Mouse (Mus musculus): Measurements from ENCODE around the gene Gpr65. TPM values are rescaled to one million over a fixed set of nuclear protein-coding genes. Genes with fewer than 3 reads are reported as not detected.

Gpr65 gene
- total RNA-seq, 2 experiments from 2014 or later: not detected

GRCm38 (mm10) chr12:98280530-98280929 is 12.1 kb downstream of the Gpr65 start:
- peak; percentile 72 to 85 for DNase-seq (ENCODE audit: low spot score in 2 of 2)
- intact Hi-C loops (cut with DNase I): loop anchor here (1.0 kb wide), 1 partner anchor 341 kb away; no protein-coding TSS in a partner anchor

GRCm38 (mm10) chr12:98280996-98281395 is 12.6 kb downstream of the Gpr65 start:
- no peak for DNase-seq (ENCODE audit: low spot score in 2 of 2)

GRCm38 (mm10) chr12:98282776-98283486 is 14.5 kb downstream of the Gpr65 start:
- peak; percentile 38 to 63 for DNase-seq (ENCODE audit: low spot score in 2 of 2)
- intact Hi-C loops (cut with DNase I): no loop called here

More at GRCm38 (mm10) chr12:98280996-98281395, 12.6 kb downstream of the Gpr65 start:
- intact Hi-C loops (cut with DNase I): loop anchor here (1.0 kb wide), 1 partner anchor 340 kb away; no protein-coding TSS in a partner anchor

DNA sequence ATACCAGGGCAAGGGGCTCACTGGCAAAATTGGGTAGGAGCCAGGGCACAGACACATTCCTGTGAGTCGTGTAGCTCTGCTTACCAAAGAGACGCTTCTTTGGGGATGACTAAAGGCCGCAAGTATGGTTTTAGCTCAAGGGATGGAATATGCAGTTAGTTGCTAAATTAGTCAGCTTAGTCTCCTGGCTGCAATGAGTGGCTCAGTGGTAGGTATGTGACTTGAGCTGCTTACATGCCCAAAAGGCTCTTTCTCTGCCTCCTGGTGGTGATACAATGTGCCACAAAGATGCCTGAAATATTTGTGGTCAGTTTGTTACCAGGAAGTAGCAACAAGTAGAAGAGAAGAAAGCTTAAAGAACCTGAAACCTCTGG is 15.0 kb downstream of the Gpr65 start:
- intact Hi-C loops (cut with DNase I): no loop called here
- DNase-seq (ENCODE audit: low spot score in 2 of 2): no peak

GRCm38 (mm10) chr12:98284477-98284876 is 16.0 kb downstream of the Gpr65 start:
- intact Hi-C loops (cut with DNase I): no loop called here

GRCm38 (mm10) chr12:98290475-98290874 is 22.0 kb downstream of the Gpr65 start:
- no peak for DNase-seq (ENCODE audit: low spot score in 2 of 2)
- intact Hi-C loops (cut with DNase I): no loop called here

More at GRCm38 (mm10) chr12:98284477-98284876, 16.0 kb downstream of the Gpr65 start:
- no peak for DNase-seq (ENCODE audit: low spot score in 2 of 2)

DNA sequence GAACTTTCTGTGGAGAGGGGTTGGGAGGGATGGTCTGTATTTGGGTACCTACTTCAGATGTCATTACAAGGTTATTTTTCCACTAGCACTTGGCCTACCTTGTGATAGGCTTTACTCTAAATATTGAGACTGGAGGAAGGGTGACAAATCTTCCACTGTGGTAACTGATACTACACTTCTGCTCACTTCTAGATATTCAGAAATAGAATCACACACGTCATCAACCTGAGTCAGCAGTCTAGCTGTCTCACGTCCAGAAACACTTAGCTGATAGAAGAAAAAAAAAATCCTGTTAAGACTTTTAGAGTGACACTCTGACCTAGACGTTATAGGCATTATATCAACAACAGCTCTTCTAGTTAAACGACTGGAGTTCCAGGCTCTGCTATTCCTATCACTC is 23.8 kb downstream of the Gpr65 start:
- no peak for DNase-seq (ENCODE audit: low spot score in 2 of 2)
- intact Hi-C loops (cut with DNase I): no loop called here

DNA sequence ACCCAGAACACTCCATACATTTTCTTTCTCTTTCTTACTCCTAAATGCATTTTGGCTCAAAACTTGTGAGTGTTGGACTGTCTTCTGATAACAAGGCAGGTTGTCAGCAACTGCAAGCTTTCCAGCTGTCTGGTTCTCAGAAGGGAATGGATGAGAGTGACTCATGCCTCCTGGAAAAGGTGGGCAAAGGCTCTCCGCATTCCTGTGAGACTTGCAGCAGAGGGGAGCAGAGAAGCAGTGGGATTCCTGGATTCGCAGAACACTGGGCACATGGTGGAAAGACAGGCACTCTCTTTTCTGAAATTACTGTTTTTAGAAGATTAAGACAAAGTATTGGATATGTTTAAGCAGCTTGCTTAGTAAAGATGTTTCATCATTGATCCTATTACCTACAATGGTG is 25.8 kb downstream of the Gpr65 start:
- DNase-seq (ENCODE audit: low spot score in 2 of 2): no peak
- intact Hi-C loops (cut with DNase I): no loop called here

DNA sequence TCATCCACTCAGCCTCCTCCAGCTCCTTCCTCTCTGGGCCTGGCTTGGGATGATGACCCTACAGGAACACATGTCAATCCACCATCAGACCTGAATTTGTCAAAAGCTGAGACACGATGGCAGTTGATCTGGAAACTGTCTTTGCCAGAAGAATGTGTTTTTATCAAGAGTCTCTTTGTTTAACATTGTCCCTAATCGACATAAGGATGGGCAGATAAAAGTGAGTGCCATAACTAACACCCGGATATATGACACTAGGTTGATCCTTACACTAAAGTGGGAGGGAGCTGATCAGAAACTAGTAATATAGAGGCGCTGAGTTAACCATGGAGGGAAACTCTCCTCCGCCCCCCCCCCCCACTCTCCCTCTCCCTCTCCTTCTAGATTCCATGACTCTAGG is 33.5 kb downstream of the Gpr65 start:
- intact Hi-C loops (cut with DNase I): no loop called here
- DNase-seq (ENCODE audit: low spot score in 2 of 2): no peak

DNA sequence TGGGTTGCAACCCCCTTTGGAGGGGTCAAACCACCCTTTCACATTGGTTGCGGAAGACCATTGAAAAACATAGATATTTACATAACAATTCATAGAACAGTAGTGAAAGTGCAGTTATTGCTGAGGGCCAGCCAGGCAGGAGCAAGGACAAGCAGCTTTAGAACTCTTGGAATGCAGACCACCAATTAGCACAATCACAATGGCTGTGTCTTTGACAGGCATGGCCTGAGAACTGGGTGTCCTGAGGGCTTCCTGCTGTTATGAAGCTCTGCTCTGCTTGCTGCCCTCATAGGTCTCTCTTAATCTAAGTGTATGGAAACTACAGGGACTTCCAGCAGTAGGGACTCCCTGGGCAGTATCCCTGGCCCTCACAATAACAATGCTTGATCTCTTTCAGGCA is 34.6 kb downstream of the Gpr65 start:
- DNase-seq (ENCODE audit: low spot score in 2 of 2): no peak
- intact Hi-C loops (cut with DNase I): no loop called here

- intact Hi-C loops (cut with DNase I): no loop called here
- no peak for DNase-seq (ENCODE audit: low spot score in 2 of 2)
Observed at GRCm38 (mm10) chr12:98307179-98307915, 38.9 kb downstream of the Gpr65 start.

DNA sequence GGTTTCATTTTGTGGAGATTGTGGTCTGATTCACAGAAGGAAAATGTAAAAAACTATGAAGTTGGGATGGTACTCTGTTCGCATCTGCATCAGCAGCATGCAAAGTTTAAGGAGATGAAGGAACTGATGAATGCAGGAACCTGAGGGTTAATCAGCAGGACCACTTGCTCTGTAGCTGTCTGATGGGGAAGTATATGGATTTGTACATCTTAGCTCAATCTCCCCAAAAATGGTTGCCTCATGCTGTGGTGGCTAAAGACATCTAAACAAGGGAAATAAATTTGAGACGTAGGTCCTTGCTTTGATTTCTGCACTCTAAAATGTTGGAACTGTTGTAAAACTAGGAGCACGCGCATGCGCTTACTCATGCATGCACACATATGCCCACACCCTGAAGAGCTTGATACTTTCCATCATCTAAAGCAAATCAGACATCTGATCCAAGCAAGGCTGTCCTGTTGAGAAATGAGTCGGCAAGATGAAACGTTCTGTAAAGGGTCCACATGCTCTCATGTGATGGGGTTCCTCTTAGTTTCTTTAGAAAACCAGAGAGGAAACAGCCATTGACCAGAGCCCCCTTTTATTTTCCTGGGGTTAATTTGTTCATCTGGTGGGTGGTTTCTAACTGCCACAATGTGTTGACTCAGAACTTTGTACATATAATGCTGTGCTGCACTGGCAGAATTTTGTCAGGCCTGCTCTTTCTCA is 43.1 kb downstream of the Gpr65 start:
- intact Hi-C loops (cut with DNase I): no loop called here
- DNase-seq (ENCODE audit: low spot score in 2 of 2): no peak

DNA sequence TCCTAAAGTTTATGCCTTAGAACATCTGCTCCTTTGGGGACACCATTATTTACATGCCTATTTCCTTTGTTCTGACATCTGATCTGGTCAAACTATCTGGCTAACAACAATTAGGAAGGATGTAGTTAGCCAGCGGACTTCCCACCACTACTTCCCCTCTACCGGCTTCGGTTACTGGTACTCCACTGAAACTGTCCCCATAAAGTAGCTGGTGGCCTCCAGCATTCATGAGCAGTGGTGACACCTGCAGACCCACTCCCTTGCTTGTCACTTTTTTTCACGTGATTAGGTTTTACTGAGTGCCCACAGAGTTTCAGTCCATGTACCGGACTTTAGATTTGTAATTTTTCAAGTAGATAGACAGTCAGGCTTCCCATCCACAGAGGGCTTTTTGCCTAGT is 47.5 kb downstream of the Gpr65 start:
- DNase-seq (ENCODE audit: low spot score in 2 of 2): no peak
- intact Hi-C loops (cut with DNase I): no loop called here

- intact Hi-C loops (cut with DNase I): no loop called here
- DNase-seq (ENCODE audit: low spot score in 2 of 2): no peak
Observed at GRCm38 (mm10) chr12:98317718-98318340, 49.4 kb downstream of the Gpr65 start.

DNA sequence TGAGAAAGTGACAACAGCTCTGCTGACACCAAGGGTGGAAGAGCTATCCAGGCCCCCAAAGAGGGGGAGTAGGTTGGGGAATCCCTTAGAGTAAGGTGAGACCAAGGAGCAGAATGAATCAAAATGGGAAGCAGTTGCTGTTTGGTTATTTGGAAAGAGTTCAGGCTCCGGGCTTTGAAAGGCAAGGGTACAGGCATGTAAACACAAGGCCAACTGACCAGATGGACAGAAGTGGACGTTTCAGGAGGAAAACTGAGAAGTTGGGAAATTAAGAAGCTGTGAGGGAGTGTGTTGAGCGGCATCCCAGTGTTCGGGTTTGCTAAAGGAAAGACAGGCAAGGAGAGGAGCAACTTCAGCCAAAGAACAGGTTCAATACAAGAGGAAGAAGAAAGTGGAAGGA is 54.0 kb downstream of the Gpr65 start:
- intact Hi-C loops (cut with DNase I): loop anchor here (10.0 kb wide), 2 partner anchors 262 to 302 kb away; partner anchors contain the start of gene Spata7
- no peak for DNase-seq (ENCODE audit: low spot score in 2 of 2)

DNA sequence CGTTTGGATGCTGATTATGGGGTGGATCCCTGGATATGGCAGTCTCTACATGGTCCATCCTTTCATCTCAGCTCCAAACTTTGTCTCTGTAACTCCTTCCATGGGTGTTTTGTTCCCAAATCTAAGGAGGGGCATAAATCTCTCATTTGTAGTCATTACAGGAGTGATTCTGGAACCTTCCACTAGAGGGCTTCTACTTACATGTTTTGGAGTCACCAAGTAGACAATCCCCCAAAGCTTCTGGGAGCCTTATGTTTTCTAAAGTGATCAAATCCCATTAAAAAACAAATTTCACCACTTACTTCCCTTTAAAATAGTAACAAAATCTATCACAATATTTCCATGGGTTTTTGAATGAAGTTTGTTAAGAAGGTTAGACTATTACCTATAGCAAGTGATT is 55.7 kb downstream of the Gpr65 start:
- peak; percentile 68 to 80 for DNase-seq (ENCODE audit: low spot score in 2 of 2)
- intact Hi-C loops (cut with DNase I): loop anchor here (10.0 kb wide), 2 partner anchors 261 to 301 kb away; partner anchors contain the start of gene Spata7

All from left cerebral cortex, postnatal 14 days (tissue).